ENCODE assay signal across 17 mouse cellular contexts in the genomic region with DNA sequence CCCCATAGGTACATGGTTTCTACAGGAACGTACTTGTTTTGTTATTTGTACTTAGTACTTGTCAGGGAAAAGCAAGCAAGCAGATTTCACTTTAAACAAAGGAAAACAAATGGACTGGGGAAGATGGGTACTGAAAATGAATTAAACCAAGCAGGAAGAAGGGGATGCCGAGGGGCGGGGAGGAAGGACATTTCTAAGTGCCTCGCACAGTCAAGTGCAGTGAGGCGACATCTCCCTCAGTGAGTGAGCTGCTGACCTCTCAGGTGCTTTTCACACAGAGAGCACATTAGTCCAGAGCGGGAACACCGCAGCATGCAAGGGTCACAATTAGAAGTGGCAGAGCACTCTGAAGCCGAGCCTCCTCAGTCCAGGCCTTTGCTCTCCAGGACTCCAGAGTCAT.
DNase-seq lines count a peak whose midpoint lies in the region; TF ChIP-seq lines count a peak whose summit lies in the region.
"Had no signal": no experiment of that assay in that cellular context is flagged by ENCODE, and none has a peak within 500 bp of the region (broad histone marks: within the 10 kb centered on the region; RNA-seq: fewer than 3 reads in every experiment).

No protein-coding gene starts in this region.

- H3K79me2 ChIP-seq in liver, adult 2 months (ENCODE audit: control insufficient read depth, insufficient read depth, low read length) = no peaks in the 10 kb centered on the region

- TF ChIP-seq CTCF in liver, adult 2 months (IDR thresholded peaks at IDR 0.05; ENCODE audit: low read depth, low read length) = no peak
- no peak for TF ChIP-seq CTCF in gastrocnemius, adult 2 months (IDR thresholded peaks at IDR 0.05)

- DNase-seq in liver, adult 2 months (ENCODE audit: extremely low read depth, low read depth, low spot score) = no peak
- no peak for DNase-seq in liver
- peak; percentile 66 for DNase-seq in T-cell, adult 2 months (ENCODE audit: low spot score)
- no peak for DNase-seq in limb, embryonic 10.5 days (ENCODE audit: low spot score)
- DNase-seq in thymus, postnatal 4 days = peak; percentile 63
- DNase-seq in gastrocnemius, adult 2 months = no peak
- no peak for DNase-seq in right cerebral cortex, postnatal 25 days
- DNase-seq: adrenal gland, postnatal 36 days; cerebellum, adult 11 months; cerebellum, adult 9-11 months; heart, postnatal 4 days; kidney, adult 18-20 months; kidney, postnatal 4 days; left cerebral cortex, postnatal 4 days; liver, postnatal 0 days had no signal

- 0 out of 2 replicates have a peak overlapping the region, but pooled peaks have one; percentile 27 for H3K27ac ChIP-seq in liver, adult 2 months (replicated peaks; ENCODE audit: insufficient read depth, low read depth, low read length)
- 0 out of 2 replicates have a peak overlapping the region, but pooled peaks have one; percentile 30 for H3K27ac ChIP-seq in limb, embryonic 10.5 days
- H3K27ac ChIP-seq in gastrocnemius, adult 2 months = no peak overlapping the region
- H3K27ac ChIP-seq: hindbrain, embryonic 14.5 days; midbrain, embryonic 10.5 days had no signal

- peaks cover 1% of the 10 kb centered on the region; the same call in 1 of the 2 replicates for H3K36me3 ChIP-seq in liver, adult 2 months (ENCODE audit: control insufficient read depth, insufficient read depth, low read length)
- H3K36me3 ChIP-seq in limb, embryonic 10.5 days = peaks cover 31% of the 10 kb centered on the region

- no peaks in the 10 kb centered on the region; the same call in 1 of the 2 replicates for H3K4me1 ChIP-seq in liver, adult 2 months (ENCODE audit: control insufficient read depth, insufficient read depth, low read length)
- H3K4me1 ChIP-seq in limb, embryonic 10.5 days = peaks cover 15% of the 10 kb centered on the region
- H3K4me1 ChIP-seq: midbrain, embryonic 10.5 days had no signal

- no peaks in the 10 kb centered on the region for H3K9me3 ChIP-seq in limb, embryonic 10.5 days (replicated peaks)
- H3K9me3 ChIP-seq: midbrain, embryonic 10.5 days had no signal

- no peak overlapping the region for H3K4me3 ChIP-seq in liver, adult 2 months (ENCODE audit: insufficient read depth, low read depth, low read length)
- H3K4me3 ChIP-seq in limb, embryonic 10.5 days = no peak overlapping the region
- H3K4me3 ChIP-seq in gastrocnemius, adult 2 months = no peak overlapping the region
- H3K4me3 ChIP-seq: midbrain, embryonic 10.5 days had no signal

- 86% methylated on average over 8 of the region's 8 CpGs for WGBS in liver, adult 2 months
- 89% methylated on average over 8 of the region's 8 CpGs for whole genome bisulfite sequencing in limb, embryonic 10.5 days

- intact Hi-C loops in gastrocnemius, adult 2 months (cut with DNase I) = no loop called here

- H3K27me3 ChIP-seq in liver, adult 2 months (ENCODE audit: control insufficient read depth, insufficient read depth, low read length) = no peaks in the 10 kb centered on the region
- no peaks in the 10 kb centered on the region for H3K27me3 ChIP-seq in limb, embryonic 10.5 days (ENCODE audit: low read depth, poor library complexity, severe bottlenecking)

- TF ChIP-seq POLR2A in liver, adult 2 months (IDR thresholded peaks at IDR 0.05; ENCODE audit: extremely low read depth, insufficient read depth, low read length) = no peak

- no peak overlapping the region for H3K9ac ChIP-seq in liver, adult 2 months (ENCODE audit: low read depth, low read length)
- H3K9ac ChIP-seq: hindbrain, embryonic 14.5 days; liver, postnatal 0 days had no signal

Comparison
In these comparisons a context has a peak if more than half of its experiments do, and no peak if none do; other contexts are left out.
1. DNase-seq: peak in T-cell, adult 2 months (single experiment) and thymus, postnatal 4 days (single experiment); none in liver, adult 2 months (single experiment), liver (single experiment), limb, embryonic 10.5 days (single experiment), gastrocnemius, adult 2 months (single experiment) and right cerebral cortex, postnatal 25 days (single experiment).